In genomic region chr17:54752917-54753316, GRCm38 (mm10) we compare ENCODE assay signal across 15 mouse cellular contexts.
DNase-seq lines count a peak whose midpoint lies in the region; ATAC-seq and TF ChIP-seq lines count a peak whose summit lies in the region.
"Had no signal": no experiment of that assay in that cellular context is flagged by ENCODE, and none has a peak within 500 bp of the region (broad histone marks: within the 10 kb centered on the region; RNA-seq: fewer than 3 reads in every experiment).

No protein-coding gene starts in this region.

- peak overlapping the region; percentile 24; the same call in 1 of the 2 replicates for H3K27ac ChIP-seq in gastrocnemius, adult 2 months
- no peak overlapping the region for H3K27ac ChIP-seq in hindbrain, postnatal 0 days
- no peak overlapping the region for H3K27ac ChIP-seq in hindbrain, embryonic 12.5 days
- H3K27ac ChIP-seq in neural tube, embryonic 15.5 days (replicated peaks) = no peak overlapping the region
- H3K27ac ChIP-seq: embryonic facial prominence, embryonic 12.5 days; forebrain, embryonic 15.5 days; heart, embryonic 13.5 days had no signal

- no peak for TF ChIP-seq CTCF in gastrocnemius, adult 2 months (IDR thresholded peaks at IDR 0.05)
- no peak for TF ChIP-seq CTCF in hindbrain, postnatal 0 days (IDR thresholded peaks at IDR 0.05; ENCODE audit: low read depth)

- ATAC-seq in hindbrain, postnatal 0 days = no peak
- ATAC-seq in hindbrain, embryonic 12.5 days (ENCODE audit: low FRiP score) = no peak
- 0 out of 2 replicates have a peak, but pooled peaks have one; percentile 24 for ATAC-seq in neural tube, embryonic 15.5 days (ENCODE audit: low FRiP score)
- ATAC-seq: inflammation-experienced regulatory T-cells, adult 6 months had no signal

- no peak overlapping the region for H3K9ac ChIP-seq in hindbrain, postnatal 0 days (replicated peaks; ENCODE audit: low read length)
- no peak overlapping the region for H3K9ac ChIP-seq in hindbrain, embryonic 12.5 days
- no peak overlapping the region for H3K9ac ChIP-seq in neural tube, embryonic 15.5 days (replicated peaks)
- H3K9ac ChIP-seq: embryonic facial prominence, embryonic 12.5 days; forebrain, embryonic 15.5 days; heart, embryonic 13.5 days had no signal

- H3K4me3 ChIP-seq in gastrocnemius, adult 2 months = no peak overlapping the region
- H3K4me3 ChIP-seq in hindbrain, postnatal 0 days (ENCODE audit: low read length) = no peak overlapping the region
- H3K4me3 ChIP-seq in hindbrain, embryonic 12.5 days = no peak overlapping the region
- no peak overlapping the region for H3K4me3 ChIP-seq in neural tube, embryonic 15.5 days (replicated peaks)
- H3K4me3 ChIP-seq: embryonic facial prominence, embryonic 12.5 days; forebrain, embryonic 15.5 days; heart, embryonic 13.5 days had no signal

- H3K9me3 ChIP-seq in hindbrain, postnatal 0 days (ENCODE audit: low read length) = no peaks in the 10 kb centered on the region
- no peaks in the 10 kb centered on the region for H3K9me3 ChIP-seq in hindbrain, embryonic 12.5 days (replicated peaks)
- H3K9me3 ChIP-seq in neural tube, embryonic 15.5 days (replicated peaks) = no peaks in the 10 kb centered on the region
- H3K9me3 ChIP-seq: embryonic facial prominence, embryonic 12.5 days; forebrain, embryonic 15.5 days; heart, embryonic 13.5 days had no signal

- intact Hi-C loops in gastrocnemius, adult 2 months (cut with DNase I) = no loop called here

- no peaks in the 10 kb centered on the region for H3K27me3 ChIP-seq in hindbrain, postnatal 0 days (ENCODE audit: insufficient read depth, low read length)
- no peaks in the 10 kb centered on the region for H3K27me3 ChIP-seq in hindbrain, embryonic 12.5 days
- H3K27me3 ChIP-seq in neural tube, embryonic 15.5 days (replicated peaks) = no peaks in the 10 kb centered on the region
- H3K27me3 ChIP-seq: embryonic facial prominence, embryonic 12.5 days; forebrain, embryonic 15.5 days; heart, embryonic 13.5 days had no signal

- H3K4me1 ChIP-seq in hindbrain, postnatal 0 days (ENCODE audit: insufficient read depth, low read length) = no peaks in the 10 kb centered on the region
- H3K4me1 ChIP-seq in hindbrain, embryonic 12.5 days = no peaks in the 10 kb centered on the region
- no peaks in the 10 kb centered on the region for H3K4me1 ChIP-seq in neural tube, embryonic 15.5 days
- H3K4me1 ChIP-seq: embryonic facial prominence, embryonic 12.5 days; forebrain, embryonic 15.5 days; heart, embryonic 13.5 days had no signal

- H3K4me2 ChIP-seq in hindbrain, postnatal 0 days (ENCODE audit: low read depth, low read length) = no peak overlapping the region
- H3K4me2 ChIP-seq in hindbrain, embryonic 12.5 days (replicated peaks) = no peak overlapping the region
- H3K4me2 ChIP-seq in neural tube, embryonic 15.5 days = no peak overlapping the region
- H3K4me2 ChIP-seq: embryonic facial prominence, embryonic 12.5 days; forebrain, embryonic 15.5 days; heart, embryonic 13.5 days had no signal

- H3K36me3 ChIP-seq in hindbrain, postnatal 0 days (ENCODE audit: insufficient read depth, low read length) = no peaks in the 10 kb centered on the region
- H3K36me3 ChIP-seq in hindbrain, embryonic 12.5 days = no peaks in the 10 kb centered on the region
- H3K36me3 ChIP-seq in neural tube, embryonic 15.5 days = no peaks in the 10 kb centered on the region
- H3K36me3 ChIP-seq: embryonic facial prominence, embryonic 12.5 days; forebrain, embryonic 15.5 days; heart, embryonic 13.5 days had no signal

- no peak for DNase-seq in gastrocnemius, adult 2 months
- no peak for DNase-seq in gastrocnemius, postnatal 4 days (ENCODE audit: low spot score in 2 of 2)
- DNase-seq in hindbrain, postnatal 0 days (ENCODE audit: low spot score) = peak; percentile 31
- no peak for DNase-seq in neural tube, embryonic 10.5 days (ENCODE audit: extremely low spot score, low spot score)
- DNase-seq in heart, postnatal 4 days = no peak
- DNase-seq: adrenal gland, postnatal 10 days; cerebellum, adult 11-12 months; cerebellum, adult 9-10 months; cerebellum, postnatal 25 days had no signal
